Comparison of ENCODE assay signal across 19 mouse cellular contexts in genomic region chr12:36664783-36665182, GRCm38 (mm10).
DNase-seq lines count a peak whose midpoint lies in the region; ATAC-seq lines count a peak whose summit lies in the region.
"Had no signal": no experiment of that assay in that cellular context is flagged by ENCODE, and none has a peak within 500 bp of the region (broad histone marks: within the 10 kb centered on the region; RNA-seq: fewer than 3 reads in every experiment).

No protein-coding gene starts in this region.

- H3K36me3 ChIP-seq in midbrain, embryonic 13.5 days, result no peaks in the 10 kb centered on the region
- H3K36me3 ChIP-seq in midbrain, embryonic 15.5 days (replicated peaks), result no peaks in the 10 kb centered on the region
- H3K36me3 ChIP-seq: embryonic facial prominence, embryonic 12.5 days; forebrain, embryonic 15.5 days had no signal

- no peak overlapping the region for H3K27ac ChIP-seq in midbrain, embryonic 13.5 days
- no peak overlapping the region for H3K27ac ChIP-seq in midbrain, embryonic 15.5 days
- H3K27ac ChIP-seq: embryonic facial prominence, embryonic 12.5 days; forebrain, embryonic 13.5 days; forebrain, embryonic 15.5 days had no signal

- H3K9me3 ChIP-seq in midbrain, embryonic 13.5 days, result no peaks in the 10 kb centered on the region
- H3K9me3 ChIP-seq in midbrain, embryonic 15.5 days, result no peaks in the 10 kb centered on the region
- H3K9me3 ChIP-seq: embryonic facial prominence, embryonic 12.5 days; forebrain, embryonic 13.5 days; forebrain, embryonic 15.5 days had no signal

- no peak overlapping the region for H3K9ac ChIP-seq in midbrain, embryonic 13.5 days (replicated peaks)
- H3K9ac ChIP-seq in midbrain, embryonic 15.5 days, result no peak overlapping the region
- H3K9ac ChIP-seq: embryonic facial prominence, embryonic 12.5 days; forebrain, embryonic 13.5 days; forebrain, embryonic 15.5 days; forebrain, postnatal 0 days had no signal

- peak; percentile 18 for DNase-seq in retina, postnatal 1 day
- DNase-seq in retina, embryonic 14.5 days (ENCODE audit: low spot score), result no peak
- DNase-seq in kidney, postnatal 4 days, result no peak
- DNase-seq: adrenal gland, adult 2 months; adrenal gland, postnatal 10 days; adrenal gland, postnatal 25 days; cerebellum, adult 11 months; cerebellum, adult 18-20 months; cerebellum, adult 8-10 months; cerebellum, adult 9-11 months; cerebellum, postnatal 14 days; cerebellum, postnatal 36 days; embryo, embryonic 11 days; forebrain, postnatal 0 days had no signal

- no peaks in the 10 kb centered on the region for H3K27me3 ChIP-seq in midbrain, embryonic 13.5 days
- H3K27me3 ChIP-seq in midbrain, embryonic 15.5 days (replicated peaks), result no peaks in the 10 kb centered on the region
- H3K27me3 ChIP-seq: embryonic facial prominence, embryonic 12.5 days; forebrain, embryonic 13.5 days; forebrain, embryonic 15.5 days had no signal

- H3K4me3 ChIP-seq in midbrain, embryonic 13.5 days (replicated peaks), result no peak overlapping the region
- H3K4me3 ChIP-seq in midbrain, embryonic 15.5 days, result no peak overlapping the region
- H3K4me3 ChIP-seq: embryonic facial prominence, embryonic 12.5 days; forebrain, embryonic 13.5 days; forebrain, embryonic 15.5 days had no signal

- WGBS in midbrain, embryonic 13.5 days, result 46% methylated on average over 3 of the region's 3 CpGs
- WGBS in midbrain, embryonic 15.5 days, result 48% methylated on average over 3 of the region's 3 CpGs

- H3K4me2 ChIP-seq in midbrain, embryonic 13.5 days (replicated peaks), result no peak overlapping the region
- no peak overlapping the region for H3K4me2 ChIP-seq in midbrain, embryonic 15.5 days
- H3K4me2 ChIP-seq: embryonic facial prominence, embryonic 12.5 days; forebrain, embryonic 13.5 days; forebrain, embryonic 15.5 days had no signal

- ATAC-seq in midbrain, embryonic 13.5 days, result 0 out of 2 replicates have a peak, but pooled peaks have one; percentile 50
- no peak for ATAC-seq in midbrain, embryonic 15.5 days (replicated peaks)
- ATAC-seq: forebrain, embryonic 13.5 days; forebrain, embryonic 15.5 days; forebrain, postnatal 0 days had no signal

- peaks cover 14% of the 10 kb centered on the region for H3K4me1 ChIP-seq in midbrain, embryonic 13.5 days (replicated peaks)
- peaks cover 8% of the 10 kb centered on the region; the same call in 1 of the 2 replicates for H3K4me1 ChIP-seq in midbrain, embryonic 15.5 days
- H3K4me1 ChIP-seq: forebrain, embryonic 13.5 days had no signal
